Mouse (Mus musculus) forebrain, postnatal 0 days (tissue): ENCODE results near the gene Lmod1. TPM values are rescaled to one million over a fixed set of nuclear protein-coding genes. Genes with fewer than 3 reads are reported as not detected.
A peak's percentile ranks its signal among the peaks of the same experiment; 100 is the strongest.
"Not testable (repeated sequence)": the region's sequence is repeated elsewhere in the genome, so short reads cannot be mapped to it uniquely, and the experiment has no call there.

Source experiments
- ATAC-seq: fragments of 200-750 bp; cut with Nextera tagmentation; 2 replicates; pipeline ENCODE4 v1.8.0; 2017; ENCODE audit warnings: mild to moderate bottlenecking, moderate library complexity
- DNase-seq: peaks from one replicate; pipeline ENCODE4 v3.0.0-alpha.2; 2015
- H3K27ac ChIP-seq: fragments of 300-500 bp; sonication (generic); 2 replicates; pipeline ENCODE4 v1.5.1; 2014; ENCODE audit warnings: low read depth, mild to moderate bottlenecking, antibody characterized with exemption, low read length, moderate library complexity, mixed read lengths
- H3K27me3 ChIP-seq: fragments of 300-500 bp; sonication (generic); 2 replicates; pipeline ENCODE4 v1.6.1; 2014; ENCODE audit warnings: mild to moderate bottlenecking, low read length, mixed read lengths; ENCODE audit not compliant: insufficient read depth
- H3K36me3 ChIP-seq: fragments of 300-500 bp; sonication (generic); 2 replicates; pipeline ENCODE4 v1.6.1; 2014; ENCODE audit warnings: mild to moderate bottlenecking, moderate library complexity; ENCODE audit not compliant: insufficient read depth
- H3K4me1 ChIP-seq: fragments of 300-500 bp; sonication (generic); 2 replicates; pipeline ENCODE4 v1.6.1; 2014; ENCODE audit warnings: antibody characterized with exemption; ENCODE audit not compliant: insufficient read depth
- H3K4me2 ChIP-seq: fragments of 300-500 bp; sonication (generic); 2 replicates; pipeline ENCODE4 v1.6.1; 2014; ENCODE audit warnings: low read depth, mild to moderate bottlenecking, moderate library complexity
- H3K4me3 ChIP-seq: fragments of 300-500 bp; sonication (generic); 2 replicates; pipeline ENCODE4 v1.5.1; 2014; ENCODE audit warnings: low read depth, low read length, mixed read lengths
- H3K9ac ChIP-seq: fragments of 300-500 bp; sonication (generic); 2 replicates; pipeline ENCODE4 v1.6.1; 2014; ENCODE audit warnings: mild to moderate bottlenecking
- H3K9me3 ChIP-seq: fragments of 300-500 bp; sonication (generic); 2 replicates; pipeline ENCODE4 v1.6.1; 2016; ENCODE audit warnings: low read length
- CTCF ChIP-seq: sonication (generic); IDR thresholded peaks from 2 replicates; pipeline ENCODE4 v1.5.1; 2016; ENCODE audit warnings: antibody characterized with exemption, control low read depth, low read depth
- WGBS: fragments of 180-500 bp; shearing (Covaris S2); extraction: QIAGEN DNeasy Blood & Tissue Kit; methylation state at CpG from one replicate; pipeline ENCODE4 v1.1.7; 2014; 5-methylcytosine and 5-hydroxymethylcytosine counted together
- polyA plus RNA-seq: library from polyadenylated mRNA; unstranded; fragments of >200 nt; fragmentation: Nextera tagmentation; extraction: Ambion mirVana; gene quantifications from 2 replicates; pipeline ENCODE4 v1.2.1, GENCODE M21; 2015
- total RNA-seq: library from RNA; depleted of rRNA; stranded (reverse); fragments of >200 nt; gene quantifications from 2 replicates; pipeline ENCODE4 v1.2.3, GENCODE M21; 2014

Lmod1 gene
- total and polyA plus RNA-seq, 2 experiments from 2014 or later = 0.21 to 0.52 TPM

DNA sequence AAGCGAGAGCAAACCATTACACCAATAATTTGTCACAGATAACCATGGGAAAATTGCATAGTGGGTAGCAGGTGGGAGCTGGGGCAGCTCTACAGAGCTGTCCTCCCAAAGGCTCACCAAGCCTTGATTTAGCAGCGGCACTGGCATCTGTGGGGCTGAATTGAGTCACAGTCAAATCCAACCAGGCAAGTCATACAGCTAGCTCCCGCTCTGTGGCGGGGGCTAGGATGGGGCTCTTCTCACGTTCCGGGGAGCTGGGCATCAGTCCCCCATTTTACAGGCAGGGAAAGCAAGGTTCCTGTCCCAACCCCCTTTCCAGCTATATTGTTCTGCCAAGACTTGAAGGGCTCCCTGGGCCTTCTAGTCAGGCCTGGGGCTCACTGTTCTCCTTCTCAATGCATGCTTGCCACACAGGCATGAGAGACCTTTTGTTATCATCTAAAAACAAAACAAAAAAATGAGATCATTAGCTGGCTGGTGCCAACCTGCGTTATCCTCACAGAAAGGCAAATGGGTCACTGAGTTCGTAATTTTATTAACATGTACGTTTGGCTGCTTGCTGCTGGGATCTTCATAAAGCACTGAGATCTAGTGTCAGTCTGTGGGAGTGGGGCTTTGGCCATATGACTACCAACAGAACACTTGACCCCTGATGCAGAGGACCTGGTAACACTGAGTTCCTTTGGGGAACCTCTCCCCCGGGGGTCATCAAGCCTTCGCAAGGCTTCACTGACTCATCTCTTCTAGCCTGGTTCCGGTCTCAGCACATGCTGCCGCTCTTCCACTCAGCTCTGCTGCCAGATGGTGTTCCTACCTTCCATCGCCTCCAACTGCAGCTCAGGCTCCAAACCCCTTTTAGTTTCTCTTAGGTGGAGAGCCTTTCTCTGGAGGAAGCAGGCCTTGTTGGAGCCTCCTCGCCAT lies 55.7 kb downstream of the Lmod1 start:
- Histone ChIP-seq H3K27me3 (no peaks in the 10 kb centered on the region), H3K9me3 (no peaks in the 10 kb centered on the region), H3K27ac (0 out of 2 replicates have a peak overlapping the region, but pooled peaks have one; percentile 21), H3K9ac (no peak overlapping the region), H3K36me3 (peaks cover 33% of the 10 kb centered on the region), H3K4me3 (no peak overlapping the region), H3K4me2 (no peak overlapping the region), H3K4me1 (peaks cover under 1% of the 10 kb centered on the region; the same call in 1 of the 2 replicates)
- no peak for TF ChIP-seq CTCF
- DNase-seq = peak; percentile 27
- WGBS = 56% methylated on average over 15 of the region's 15 CpGs
- ATAC-seq = 0 out of 2 replicates have a peak, but pooled peaks have one; percentile 20

DNA sequence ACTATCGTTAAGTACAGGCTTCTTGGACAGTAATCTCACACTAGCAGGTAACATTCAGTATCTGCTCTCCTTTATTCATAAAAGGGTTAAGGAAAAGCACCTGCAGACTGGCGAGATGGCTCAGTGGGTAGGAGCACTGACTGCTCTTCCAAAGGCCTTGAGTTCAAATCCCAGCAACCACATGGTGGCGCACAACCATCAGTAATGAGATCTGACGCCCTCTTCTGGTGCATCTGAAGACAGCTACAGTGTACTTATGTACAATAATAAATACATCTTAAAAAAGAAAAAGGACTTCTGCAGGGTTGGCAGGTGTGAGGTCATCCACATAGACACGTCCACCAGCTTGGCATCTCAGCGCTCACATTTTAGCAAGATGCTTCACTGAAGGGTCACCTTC lies 57.0 kb downstream of the Lmod1 start:
- TF ChIP-seq CTCF = peak; percentile 59
- H3K27ac ChIP-seq, DNase-seq, H3K4me2 ChIP-seq, ATAC-seq, H3K9ac ChIP-seq, H3K27me3 ChIP-seq, H3K4me1 ChIP-seq, H3K4me3 ChIP-seq, H3K9me3 ChIP-seq: not testable (repeated sequence)
- H3K36me3 ChIP-seq = peaks cover 46% of the 10 kb centered on the region
- 64% methylated on average over 6 of the region's 6 CpGs for WGBS

DNA sequence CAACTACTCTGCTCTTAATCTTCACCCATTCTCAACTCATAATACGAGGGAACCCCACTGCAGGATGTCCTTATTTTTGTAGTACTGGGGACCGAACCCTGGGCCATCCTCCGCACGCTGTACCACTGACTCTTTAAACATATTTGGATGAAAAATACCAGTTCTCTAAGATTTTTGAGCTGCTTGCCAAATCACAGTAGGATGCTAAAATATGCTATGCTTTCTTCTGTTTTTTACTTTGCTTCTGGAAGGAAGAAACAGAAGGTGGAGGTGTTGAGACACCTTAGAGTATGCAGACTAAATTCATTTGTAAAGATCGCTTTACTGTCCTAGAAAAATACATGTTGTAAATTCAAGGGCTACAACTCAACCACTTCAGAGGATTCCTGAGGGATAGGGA lies 59.6 kb downstream of the Lmod1 start:
- H3K9ac ChIP-seq = no peak overlapping the region
- H3K9me3 ChIP-seq = no peaks in the 10 kb centered on the region
- no peaks in the 10 kb centered on the region for H3K27me3 ChIP-seq
- TF ChIP-seq CTCF = no peak
- H3K4me1 ChIP-seq = no peaks in the 10 kb centered on the region
- DNase-seq (no peak), ATAC-seq (no peak)
- H3K36me3 ChIP-seq = peaks cover 72% of the 10 kb centered on the region
- 93% methylated on average over 5 of the region's 5 CpGs for WGBS
- no peak overlapping the region for H3K4me3 ChIP-seq
- H3K27ac ChIP-seq = no peak overlapping the region
- H3K4me2 ChIP-seq = no peak overlapping the region

DNA sequence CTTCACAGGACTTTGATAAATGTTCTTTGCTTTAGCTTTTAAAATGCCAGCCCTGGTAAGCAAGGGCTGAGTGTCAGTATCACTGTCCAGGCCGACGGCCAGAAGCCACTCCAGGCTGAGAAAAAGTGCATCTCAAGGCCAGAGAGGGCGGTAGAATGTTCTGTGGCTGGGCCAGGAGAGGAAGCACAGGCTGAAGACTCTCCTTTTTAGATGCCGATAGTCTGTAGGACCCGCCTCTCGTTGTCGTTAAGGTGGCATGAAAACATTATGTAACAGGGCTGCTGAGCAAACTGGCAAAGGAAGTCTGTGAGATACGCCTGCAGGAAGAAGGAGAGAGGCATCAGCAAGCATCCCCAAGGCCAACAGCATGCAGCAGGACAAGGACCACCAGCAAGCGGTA lies 60.6 kb downstream of the Lmod1 start:
- no peak for DNase-seq
- no peak for TF ChIP-seq CTCF
- no peaks in the 10 kb centered on the region for H3K9me3 ChIP-seq
- no peak overlapping the region for H3K4me2 ChIP-seq
- no peak overlapping the region for H3K27ac ChIP-seq
- 89% methylated on average over 9 of the region's 9 CpGs for WGBS
- H3K27me3 ChIP-seq = no peaks in the 10 kb centered on the region
- ATAC-seq = no peak
- H3K36me3 ChIP-seq = peaks cover 80% of the 10 kb centered on the region
- no peaks in the 10 kb centered on the region for H3K4me1 ChIP-seq
- no peak overlapping the region for H3K9ac ChIP-seq
- no peak overlapping the region for H3K4me3 ChIP-seq

DNA sequence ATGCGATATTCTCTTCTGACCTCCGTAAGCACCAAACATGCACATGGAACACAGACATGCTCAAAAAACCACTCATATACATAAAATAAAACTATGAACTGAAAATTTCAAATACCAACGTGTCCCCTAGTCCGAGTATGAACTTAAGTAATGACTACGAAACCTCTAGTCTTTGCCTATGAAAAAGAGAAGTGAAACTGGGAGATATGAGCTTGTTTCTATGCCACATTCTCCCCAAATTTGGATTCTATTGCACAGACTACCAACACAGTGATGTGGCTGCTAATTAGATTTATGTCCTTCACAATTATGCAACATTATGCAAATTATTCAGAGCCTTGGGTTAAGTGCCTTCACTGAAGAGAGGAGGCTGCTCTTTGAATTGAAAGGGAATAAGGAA lies 74.9 kb downstream of the Lmod1 start:
- Histone ChIP-seq H3K9ac (no peak overlapping the region), H3K9me3 (no peaks in the 10 kb centered on the region), H3K27me3 (no peaks in the 10 kb centered on the region), H3K36me3 (peaks cover 76% of the 10 kb centered on the region), H3K4me2 (no peak overlapping the region), H3K27ac (no peak overlapping the region), H3K4me1 (no peaks in the 10 kb centered on the region), H3K4me3 (no peak overlapping the region)
- ATAC-seq (no peak), DNase-seq (no peak)
- no peak for TF ChIP-seq CTCF
- WGBS = 93% methylated on average over 5 of the region's 5 CpGs

DNA sequence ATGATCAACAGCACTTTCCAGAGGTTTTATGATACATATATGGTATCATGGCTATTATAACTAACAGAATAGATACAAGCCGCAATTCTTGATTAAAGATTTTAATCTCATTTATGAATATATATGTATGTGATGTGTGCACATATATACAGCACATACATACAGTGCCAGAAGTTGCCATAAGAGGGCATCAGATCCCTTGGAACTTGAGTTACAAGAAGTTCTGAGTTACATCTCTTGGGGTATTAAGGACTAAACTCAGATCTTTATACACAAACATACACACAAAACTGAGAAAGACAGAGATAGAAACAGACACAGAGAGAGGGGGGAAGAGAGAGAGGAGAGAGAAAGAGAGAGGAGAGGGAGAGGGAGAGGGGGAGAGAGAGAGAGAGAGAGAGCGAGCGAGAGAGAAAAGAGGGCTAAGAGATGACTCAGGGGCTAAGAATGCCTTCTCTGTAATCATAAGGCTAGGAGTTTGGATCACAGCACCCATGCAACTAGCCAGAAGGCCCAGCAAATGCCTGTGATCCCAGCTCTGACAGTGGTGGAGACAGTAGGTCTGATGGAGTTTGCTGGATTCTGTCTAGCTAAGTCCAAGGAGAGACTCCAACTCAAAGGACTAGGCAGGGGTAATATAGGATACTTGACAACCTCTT lies 77.0 kb downstream of the Lmod1 start:
- DNase-seq = no peak
- Histone ChIP-seq H3K4me3 (no peak overlapping the region), H3K4me1 (no peaks in the 10 kb centered on the region), H3K9ac (no peak overlapping the region), H3K9me3 (no peaks in the 10 kb centered on the region), H3K36me3 (peaks cover 81% of the 10 kb centered on the region), H3K27me3 (no peaks in the 10 kb centered on the region), H3K4me2 (no peak overlapping the region), H3K27ac (no peak overlapping the region)
- ATAC-seq = no peak; the same call in 1 of the 2 replicates
- WGBS = 94% methylated on average over 3 of the region's 3 CpGs
- peak; percentile 50 for TF ChIP-seq CTCF

DNA sequence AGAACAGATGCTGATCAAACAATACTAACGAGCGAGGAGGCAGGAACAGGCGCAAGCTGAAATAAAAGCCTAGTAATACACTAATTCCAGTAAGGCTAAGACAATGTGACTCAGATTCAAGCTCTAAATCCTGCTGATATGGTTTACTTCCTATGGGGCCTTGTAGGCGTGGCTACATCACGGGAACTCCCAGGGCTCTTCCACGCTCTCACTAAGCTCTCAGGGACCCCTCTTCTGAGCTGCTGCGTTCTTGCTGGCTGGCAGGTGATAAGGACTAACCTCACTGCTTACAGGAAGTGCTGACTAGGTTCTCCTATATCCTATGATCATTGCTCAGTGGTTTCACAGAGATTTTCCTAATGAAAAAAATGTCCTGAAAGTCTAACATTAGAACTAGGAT lies 80.7 kb downstream of the Lmod1 start:
- no peak for TF ChIP-seq CTCF
- Histone ChIP-seq H3K4me1 (no peaks in the 10 kb centered on the region), H3K9ac (no peak overlapping the region), H3K4me3 (no peak overlapping the region), H3K4me2 (no peak overlapping the region), H3K27ac (no peak overlapping the region), H3K9me3 (no peaks in the 10 kb centered on the region), H3K36me3 (peaks cover 92% of the 10 kb centered on the region), H3K27me3 (no peaks in the 10 kb centered on the region)
- DNase-seq (no peak), ATAC-seq (no peak)
- WGBS = 68% methylated on average over 7 of the region's 7 CpGs
